Mouse (Mus musculus) spleen, adult 2 months (tissue): ENCODE results near the gene Tfap4. TPM values are rescaled to one million over a fixed set of nuclear protein-coding genes. Genes with fewer than 3 reads are reported as not detected.

ENCODE experiments used
- DNase-seq, 2 experiments: peaks; one replicate each; pipeline versions ENCODE4 v3.0.0 to v3.0.0-alpha.2; 2012 to 2021; ENCODE audit warnings: low spot score in 2 of 2, low read depth in 1 of 2
- H3K27ac ChIP-seq: fragments of 200-500 bp; 2 replicates; pipeline ENCODE4 v1.5.1; 2012; ENCODE audit warnings: low read length, inconsistent platforms; ENCODE audit not compliant: insufficient read depth
- H3K27me3 ChIP-seq: fragments of 200-500 bp; 2 replicates; pipeline ENCODE4 v1.6.1; 2012; ENCODE audit warnings: mild to moderate bottlenecking, moderate library complexity, low read length, inconsistent platforms; ENCODE audit not compliant: control insufficient read depth, insufficient read depth
- H3K36me3 ChIP-seq: fragments of 200-500 bp; 2 replicates; pipeline ENCODE4 v1.6.1; 2012; ENCODE audit warnings: mild to moderate bottlenecking, low read length, inconsistent platforms; ENCODE audit not compliant: control insufficient read depth, insufficient read depth
- H3K4me1 ChIP-seq: fragments of 200-500 bp; 2 replicates; pipeline ENCODE4 v1.6.1; 2011; ENCODE audit warnings: inconsistent platforms; ENCODE audit not compliant: control insufficient read depth, insufficient read depth, insufficient read length
- H3K4me3 ChIP-seq: fragments of 200-500 bp; 2 replicates; pipeline ENCODE4 v1.5.1; 2011; ENCODE audit warnings: mild to moderate bottlenecking, inconsistent platforms; ENCODE audit not compliant: insufficient read depth, insufficient read length; ENCODE audit errors: extremely low read depth
- CTCF ChIP-seq: fragments of 200-500 bp; IDR thresholded peaks from 2 replicates; pipeline ENCODE4 v1.5.1; 2011; ENCODE audit warnings: mild to moderate bottlenecking, inconsistent platforms; ENCODE audit not compliant: insufficient read depth, insufficient read length, insufficient replicate concordance; ENCODE audit errors: extremely low read depth
- POLR2A ChIP-seq: fragments of 200-500 bp; IDR thresholded peaks from 2 replicates; pipeline ENCODE4 v1.6.1; 2011; ENCODE audit warnings: low read depth, low read length, inconsistent platforms
- WGBS: fragments of 180-500 bp; shearing (Covaris S2); methylation state at CpG from one replicate; pipeline ENCODE4 v1.1.7; 2018; 5-methylcytosine and 5-hydroxymethylcytosine counted together
- polyA plus RNA-seq: library from polyadenylated mRNA; depleted of rRNA; stranded (reverse); fragments of >200 nt; gene quantifications from 2 replicates; pipeline ENCODE4 v1.2.3, GENCODE M21; 2012

The Tfap4 gene
- polyA plus RNA-seq, 1 experiment, result 5.6 TPM

GRCm38 (mm10) chr16:4560145-4560952 is 695 bp upstream of the Tfap4 start:
- DNase-seq, result peak in 1 of 2 experiments; percentile 52
- TF ChIP-seq CTCF, result peak; percentile 46; the same call in 1 of the 2 replicates
- no peak for TF ChIP-seq POLR2A

DNA sequence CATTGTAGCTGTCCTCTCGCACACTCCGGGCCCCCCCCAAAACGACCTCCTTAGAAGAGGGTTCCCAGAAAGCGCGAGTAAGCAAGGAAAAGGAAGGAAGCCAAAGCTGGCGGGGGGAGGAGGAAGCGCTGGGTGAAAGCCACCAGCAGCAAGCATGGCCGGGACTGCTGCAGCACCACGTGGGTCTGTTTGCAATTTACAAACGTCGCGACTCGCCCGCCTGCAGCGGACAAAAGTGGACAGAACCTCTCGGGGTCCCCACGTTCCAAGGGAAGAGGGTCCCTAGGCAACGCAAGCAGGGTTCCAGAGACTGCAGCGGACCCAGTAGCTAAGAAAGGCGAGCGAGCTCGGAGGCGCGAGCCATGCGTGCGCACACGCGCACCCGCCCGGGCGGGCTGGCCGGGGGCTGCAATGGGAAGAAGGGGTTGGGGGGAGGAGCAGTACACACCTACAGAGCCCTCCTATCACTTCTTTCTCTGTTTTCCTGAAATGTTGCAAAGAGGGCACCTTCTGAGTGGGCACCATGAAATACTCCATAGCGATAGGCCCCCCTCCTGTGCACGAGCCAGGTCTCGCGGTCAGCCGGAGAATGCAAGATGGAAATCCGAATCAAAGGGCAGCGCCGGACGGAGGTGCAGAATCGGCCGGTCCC is 548 bp downstream of the Tfap4 start:
- TF ChIP-seq POLR2A (no peak), CTCF (no peak)
- no peaks in the 10 kb centered on the region for H3K36me3 ChIP-seq
- H3K4me3 ChIP-seq, result peak overlapping the region; percentile 81
- no peaks in the 10 kb centered on the region for H3K27me3 ChIP-seq
- no peaks in the 10 kb centered on the region; the same call in 1 of the 2 replicates for H3K4me1 ChIP-seq
- DNase-seq, result peak in 1 of 2 experiments; percentile 54
- H3K27ac ChIP-seq, result peak overlapping the region; percentile 78
- WGBS, result under 1% methylated on average over 43 of the region's 43 CpGs

More at GRCm38 (mm10) chr16:4560145-4560952, 695 bp upstream of the Tfap4 start:
- Histone ChIP-seq H3K36me3 (no peaks in the 10 kb centered on the region), H3K27ac (peak overlapping the region; percentile 78), H3K4me3 (peak overlapping the region; percentile 81), H3K27me3 (no peaks in the 10 kb centered on the region), H3K4me1 (no peaks in the 10 kb centered on the region; the same call in 1 of the 2 replicates)
- under 1% methylated on average over 43 of the region's 43 CpGs for WGBS

- WGBS, result 1% methylated on average over 38 of the region's 38 CpGs
- TF ChIP-seq CTCF, result no peak
- TF ChIP-seq POLR2A, result peak; percentile 78
- Histone ChIP-seq H3K4me3 (peak overlapping the region; percentile 81), H3K36me3 (no peaks in the 10 kb centered on the region), H3K4me1 (no peaks in the 10 kb centered on the region; the same call in 1 of the 2 replicates), H3K27ac (peak overlapping the region; percentile 78), H3K27me3 (no peaks in the 10 kb centered on the region)
- peak; percentile 77 to 89 for DNase-seq
Observed at GRCm38 (mm10) chr16:4558384-4558979, 1.2 kb downstream of the Tfap4 start.

- Histone ChIP-seq H3K27me3 (no peaks in the 10 kb centered on the region), H3K4me1 (peaks cover 3% of the 10 kb centered on the region; the same call in 1 of the 2 replicates), H3K4me3 (peak overlapping the region; percentile 81), H3K27ac (peak overlapping the region; percentile 67), H3K36me3 (no peaks in the 10 kb centered on the region)
- TF ChIP-seq CTCF (no peak), POLR2A (no peak)
- WGBS, result under 1% methylated on average over 19 of the region's 19 CpGs
- peak in 1 of 2 experiments; percentile 62 for DNase-seq
Observed at GRCm38 (mm10) chr16:4557949-4558348, 1.7 kb downstream of the Tfap4 start.

DNA sequence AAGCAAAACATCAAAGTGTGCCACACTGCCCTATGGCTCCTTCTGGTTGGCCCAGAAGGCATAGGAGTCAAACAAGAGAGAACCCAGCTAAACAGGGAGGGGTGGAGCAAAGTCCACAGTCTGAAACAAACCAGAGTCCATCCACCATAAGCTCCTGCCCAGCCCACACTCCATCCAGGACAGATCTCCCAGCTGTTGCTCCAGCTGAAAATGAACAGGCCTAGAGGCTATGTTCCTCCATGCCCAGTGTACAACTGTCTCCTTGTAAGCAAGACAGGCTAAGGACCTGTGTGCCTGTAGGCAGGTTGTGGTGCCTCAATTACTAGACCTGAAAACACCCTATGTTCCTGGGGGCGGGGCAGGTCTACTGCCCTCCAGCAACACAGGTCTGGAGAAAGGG is 2.6 kb downstream of the Tfap4 start:
- DNase-seq, result no peak
- Histone ChIP-seq H3K27ac (no peak overlapping the region), H3K36me3 (no peaks in the 10 kb centered on the region), H3K4me3 (no peak overlapping the region), H3K27me3 (no peaks in the 10 kb centered on the region), H3K4me1 (peaks cover 3% of the 10 kb centered on the region)
- WGBS, result 46% methylated on average over 1 of the region's 1 CpGs
- TF ChIP-seq CTCF (no peak), POLR2A (no peak)

DNA sequence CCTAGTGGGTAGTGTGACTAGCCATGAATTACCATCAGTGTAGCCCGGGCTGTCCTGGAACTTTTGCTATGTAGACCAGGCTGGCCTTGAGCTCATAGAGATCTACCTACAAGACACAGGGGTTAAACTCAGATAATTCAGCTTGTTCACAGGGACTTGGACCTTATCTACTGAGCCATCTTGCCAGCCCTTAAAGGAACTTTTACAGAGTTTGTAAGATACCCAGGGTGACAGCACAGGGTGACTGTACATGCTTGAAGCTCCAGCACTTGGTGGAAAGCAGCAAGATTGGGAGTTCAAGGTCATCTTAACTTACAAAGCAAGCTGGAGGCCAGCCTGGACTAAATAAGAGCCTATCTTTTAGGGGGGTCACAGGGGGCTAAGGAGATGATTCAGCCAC is 4.1 kb downstream of the Tfap4 start:
- no peak for DNase-seq
- 93% methylated on average over 1 of the region's 1 CpGs for WGBS
- TF ChIP-seq CTCF, result no peak
- no peak for TF ChIP-seq POLR2A
- Histone ChIP-seq H3K4me3 (no peak overlapping the region), H3K27me3 (no peaks in the 10 kb centered on the region), H3K4me1 (peaks cover 3% of the 10 kb centered on the region), H3K36me3 (no peaks in the 10 kb centered on the region), H3K27ac (no peak overlapping the region)
